ENCODE assay signal across 23 mouse cellular contexts in genomic region chr10:79538323-79538722, GRCm38 (mm10). TPM values are rescaled to one million over a fixed set of nuclear protein-coding genes. Genes with fewer than 3 reads are reported as not detected.
A peak's percentile ranks its signal among the peaks of the same experiment; 100 is the strongest.
DNase-seq lines count a peak whose midpoint lies in the region; ATAC-seq lines count a peak whose summit lies in the region.
"Had no signal": no experiment of that assay in that cellular context is flagged by ENCODE, and none has a peak within 500 bp of the region (broad histone marks: within the 10 kb centered on the region; RNA-seq: fewer than 3 reads in every experiment).

No protein-coding gene starts in this region.

- H3K9me3 ChIP-seq in midbrain, embryonic 15.5 days = no peaks in the 10 kb centered on the region
- H3K9me3 ChIP-seq: embryonic facial prominence, embryonic 12.5 days; hindbrain, embryonic 13.5 days; kidney, embryonic 15.5 days; limb, embryonic 12.5 days; liver, embryonic 15.5 days; midbrain, embryonic 12.5 days; neural tube, embryonic 12.5 days had no signal

- no peak overlapping the region for H3K27ac ChIP-seq in midbrain, embryonic 15.5 days
- H3K27ac ChIP-seq: embryonic facial prominence, embryonic 12.5 days; hindbrain, embryonic 13.5 days; kidney, embryonic 15.5 days; limb, embryonic 12.5 days; liver, embryonic 15.5 days; midbrain, embryonic 12.5 days; neural tube, embryonic 12.5 days had no signal

- H3K36me3 ChIP-seq in midbrain, embryonic 15.5 days (replicated peaks) = peaks cover 17% of the 10 kb centered on the region

- H3K4me3 ChIP-seq in midbrain, embryonic 15.5 days = no peak overlapping the region
- H3K4me3 ChIP-seq: embryonic facial prominence, embryonic 12.5 days; erythroblast, embryonic 14.5 days; hindbrain, embryonic 13.5 days; kidney, embryonic 15.5 days; limb, embryonic 12.5 days; liver, embryonic 15.5 days; midbrain, embryonic 12.5 days; neural tube, embryonic 12.5 days had no signal

- H3K9ac ChIP-seq in midbrain, embryonic 15.5 days = no peak overlapping the region
- H3K9ac ChIP-seq: embryonic facial prominence, embryonic 12.5 days; hindbrain, embryonic 13.5 days; kidney, embryonic 15.5 days; limb, embryonic 12.5 days; liver, embryonic 15.5 days; midbrain, embryonic 12.5 days; neural tube, embryonic 12.5 days had no signal

- peaks cover 7% of the 10 kb centered on the region for H3K4me1 ChIP-seq in midbrain, embryonic 15.5 days
- H3K4me1 ChIP-seq: embryonic facial prominence, embryonic 12.5 days; limb, embryonic 12.5 days had no signal

- no peak for ATAC-seq in cerebellum, adult (ENCODE audit: insufficient number of reproducible peaks, low FRiP score, low TSS enrichment)
- ATAC-seq in midbrain, embryonic 15.5 days (replicated peaks) = no peak
- ATAC-seq: forebrain, embryonic 14.5 days; inflammation-experienced regulatory T-cells, adult 6 months had no signal

- WGBS in midbrain, embryonic 15.5 days = 88% methylated on average over 3 of the region's 3 CpGs

- peak; percentile 56 to 72 for DNase-seq in cerebellum, postnatal 10 days
- peak; percentile 61 for DNase-seq in layer of hippocampus, adult 11-12 months (ENCODE audit: low spot score)
- no peak for DNase-seq in layer of hippocampus, adult 9-10 months (ENCODE audit: low spot score)
- peak; percentile 36 for DNase-seq in testis, postnatal 10 days (ENCODE audit: low spot score)
- DNase-seq in testis, postnatal 14 days (ENCODE audit: low spot score) = no peak
- DNase-seq: cerebellum, adult 11 months; thymus, postnatal 4 days had no signal

- no peaks in the 10 kb centered on the region for H3K27me3 ChIP-seq in midbrain, embryonic 15.5 days (replicated peaks)
- H3K27me3 ChIP-seq: embryonic facial prominence, embryonic 12.5 days; kidney, embryonic 15.5 days; neural tube, embryonic 12.5 days had no signal

- H3K4me2 ChIP-seq in midbrain, embryonic 15.5 days = no peak overlapping the region
- H3K4me2 ChIP-seq: embryonic facial prominence, embryonic 12.5 days; heart, embryonic 11.5 days; hindbrain, embryonic 13.5 days; kidney, embryonic 15.5 days; limb, embryonic 12.5 days; liver, embryonic 15.5 days; midbrain, embryonic 12.5 days; neural tube, embryonic 12.5 days had no signal

RNA-seq across cellular contexts. Expression of gene Plpp2, which starts 4.7 kb away (rescaled TPM):
- 16.9 and 19.7 TPM in 2 replicates for polyA plus RNA-seq in midbrain, embryonic 15.5 days (2015; fragmentation: Nextera tagmentation; extraction: Ambion mirVana)

RNA-seq across cellular contexts. Expression of gene Mier2, which starts 16.7 kb away (rescaled TPM):
- 70.4 and 72.5 TPM in 2 replicates for polyA plus RNA-seq in midbrain, embryonic 15.5 days (2015; fragmentation: Nextera tagmentation; extraction: Ambion mirVana)

RNA-seq across cellular contexts. Expression of gene Theg, which starts 48.8 kb away (rescaled TPM):
- polyA plus RNA-seq in midbrain, embryonic 15.5 days (2015; fragmentation: Nextera tagmentation; extraction: Ambion mirVana) = not detected in 2 replicates
- polyA plus RNA-seq: embryonic facial prominence, embryonic 12.5 days; erythroblast, embryonic 14.5 days; forebrain, embryonic 14.5 days; heart, embryonic 11.5 days; hindbrain, embryonic 13.5 days; inflammation-experienced regulatory T-cells, adult 6 months; kidney, embryonic 15.5 days; large intestine, adult 2 months; limb, embryonic 12.5 days; liver, embryonic 15.5 days; lung, postnatal 0 days; midbrain, embryonic 12.5 days; neural tube, embryonic 12.5 days; small intestine, adult 2 months had no signal

Comparison
In these comparisons a context has a peak if more than half of its experiments do, and no peak if none do; other contexts are left out.
1. DNase-seq: peak in cerebellum, postnatal 10 days (2 of 2), layer of hippocampus, adult 11-12 months (single experiment) and testis, postnatal 10 days (single experiment); none in layer of hippocampus, adult 9-10 months (single experiment) and testis, postnatal 14 days (single experiment).